Mouse (Mus musculus) kidney, adult 2 months (tissue): Measurements from ENCODE around the gene Lsm6.

ENCODE experiments used
- CTCF ChIP-seq: fragments of 200-500 bp; conservative IDR thresholded peaks from 2 replicates; pipeline ENCODE4 v1.5.1; 2011; ENCODE audit warnings: low read depth, mild to moderate bottlenecking, control low read depth, low read length, moderate library complexity, mixed read lengths; ENCODE audit not compliant: insufficient read depth, insufficient read length
- POLR2A ChIP-seq: fragments of 200-500 bp; IDR thresholded peaks from one replicate; pipeline ENCODE4 v1.6.1; 2011; ENCODE audit warnings: low read depth, low read length, control low read depth

DNA sequence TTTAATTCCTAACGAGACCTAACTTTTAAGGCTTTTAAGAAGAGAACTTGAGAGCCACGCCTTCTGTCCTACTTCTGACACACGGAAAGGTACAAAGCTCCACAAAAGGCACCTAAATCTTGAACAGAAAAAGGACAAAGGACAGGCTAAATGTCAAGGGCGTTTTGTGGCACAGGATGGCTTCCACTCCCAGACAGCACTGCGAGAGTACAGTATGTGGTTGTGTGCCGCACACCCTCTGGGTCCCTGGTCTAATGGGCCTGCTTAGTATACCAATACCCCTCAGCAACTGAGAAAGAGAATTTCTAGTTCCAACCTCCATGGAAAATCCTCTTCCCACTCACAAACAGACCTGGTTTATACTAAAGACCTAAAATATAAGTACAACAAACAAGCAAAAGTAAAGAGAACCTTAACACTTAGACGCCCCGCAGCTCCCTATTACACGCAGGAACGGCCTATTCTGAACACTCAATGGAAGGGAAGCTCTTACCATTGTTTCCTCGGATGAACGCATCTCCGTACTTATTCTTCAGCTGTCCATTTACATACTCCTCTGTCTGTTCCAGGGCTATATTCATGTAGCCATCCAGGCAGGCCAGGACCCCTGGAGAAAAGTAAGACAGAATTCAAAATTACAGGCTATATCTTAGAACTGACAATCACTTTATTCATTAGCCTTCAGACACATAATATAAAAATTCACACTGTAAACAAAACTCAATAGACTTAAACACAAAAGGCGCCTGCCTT is 11.3 kb downstream of the Lsm6 start:
- TF ChIP-seq POLR2A (no peak), CTCF (no peak)
